Mouse (Mus musculus) testis, postnatal 10 days (tissue): ENCODE data around the gene Plxna3.

Experiments used
- DNase-seq: peaks from one replicate; pipeline ENCODE4 v3.0.0; 2021; ENCODE audit warnings: low spot score

The Plxna3 gene

DNA sequence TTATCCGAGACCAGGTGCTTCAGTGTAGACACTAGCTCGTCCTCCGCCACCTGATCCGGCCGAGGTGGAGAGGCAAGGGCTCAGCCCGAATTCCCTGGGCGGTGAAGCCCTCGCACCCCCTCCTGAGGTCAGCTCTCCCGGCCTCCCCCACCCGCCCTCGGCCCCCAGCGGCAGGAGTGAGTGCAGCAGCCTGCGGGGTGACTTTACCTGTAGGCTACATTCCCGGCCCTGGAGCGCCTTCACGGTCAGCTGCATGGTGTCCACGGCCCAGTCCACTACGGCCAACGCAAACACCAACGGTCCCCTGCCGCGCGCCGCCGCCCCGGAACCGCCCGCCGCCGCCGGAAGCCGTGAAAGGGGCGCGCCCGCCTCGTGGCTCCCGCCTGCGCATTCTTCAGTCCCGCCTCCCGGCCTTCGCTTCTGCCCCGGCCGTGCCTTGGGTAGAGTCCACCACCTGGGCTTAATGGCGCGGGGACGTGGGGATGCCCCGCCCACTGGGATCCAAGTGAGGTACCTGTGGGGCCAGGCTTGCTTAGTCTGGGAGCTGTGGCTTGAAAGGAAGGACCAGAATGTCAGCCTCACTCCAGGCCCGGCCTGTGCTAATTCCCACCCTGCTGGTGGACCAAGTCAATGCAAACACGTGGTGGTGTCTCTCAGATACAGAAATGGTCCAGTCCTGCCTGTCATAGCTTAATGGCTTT is 39.5 kb downstream of the Plxna3 start:
- DNase-seq, result peak; percentile 78

DNA sequence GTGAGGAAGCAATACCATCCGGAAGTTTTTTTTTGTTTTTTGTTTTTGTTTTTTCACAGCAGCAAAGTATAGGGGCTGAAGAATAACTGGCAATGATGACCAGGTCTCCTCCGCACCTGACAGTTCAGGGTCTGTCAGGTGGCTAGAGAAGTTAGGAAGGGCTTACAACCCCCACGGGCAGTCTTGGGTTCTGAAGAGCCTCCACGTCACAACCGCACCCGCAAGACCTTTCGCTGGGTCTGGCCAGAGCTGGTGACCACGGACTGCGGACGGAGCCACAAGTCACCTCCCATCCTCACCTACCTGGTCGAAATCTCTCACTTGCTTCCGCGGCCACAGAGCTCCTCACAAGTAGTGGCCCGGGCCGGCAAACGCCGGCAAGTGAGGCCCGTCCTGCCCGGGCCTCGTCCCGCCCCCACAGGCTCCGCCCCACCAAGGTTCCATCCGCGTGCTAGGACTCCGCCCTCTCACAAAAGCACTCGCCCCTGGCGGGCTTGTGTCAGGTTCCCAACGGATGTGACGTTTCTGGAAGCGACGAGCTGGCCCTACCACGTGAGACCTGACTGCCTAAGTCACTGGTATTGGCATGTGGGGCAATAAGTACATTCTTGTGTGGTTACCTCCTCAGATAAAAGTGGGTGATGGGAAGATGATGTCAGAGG is 44.2 kb downstream of the Plxna3 start, which contains the start of the genes Ubl4a and Slc10a3:
Gene Ubl4a, minus strand, starts transcription at position 331 of the 662 bp plus-strand sequence.
Gene Slc10a3, minus strand, starts transcription at position 462 of the 662 bp plus-strand sequence.
- peak; percentile 90 for DNase-seq

DNA sequence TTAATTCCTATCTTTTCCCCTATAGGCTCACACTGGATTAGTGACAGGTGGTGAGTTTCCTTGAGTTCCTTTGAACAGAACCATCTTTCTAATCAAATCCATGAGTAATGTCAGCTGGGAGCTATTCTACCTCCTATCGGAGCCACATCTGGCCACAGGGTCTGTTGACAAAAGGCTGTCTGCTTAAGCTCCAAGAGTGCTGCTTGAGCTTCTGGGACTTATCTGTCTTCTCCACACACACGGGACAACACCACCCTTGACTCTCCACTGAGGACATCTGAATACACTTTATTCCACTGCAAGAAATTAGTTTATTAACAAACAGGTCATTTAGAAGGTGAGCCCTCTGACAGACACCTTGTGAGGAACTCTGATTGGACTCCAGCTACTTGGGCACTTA is 55.6 kb downstream of the Plxna3 start:
- DNase-seq, result no peak

DNA sequence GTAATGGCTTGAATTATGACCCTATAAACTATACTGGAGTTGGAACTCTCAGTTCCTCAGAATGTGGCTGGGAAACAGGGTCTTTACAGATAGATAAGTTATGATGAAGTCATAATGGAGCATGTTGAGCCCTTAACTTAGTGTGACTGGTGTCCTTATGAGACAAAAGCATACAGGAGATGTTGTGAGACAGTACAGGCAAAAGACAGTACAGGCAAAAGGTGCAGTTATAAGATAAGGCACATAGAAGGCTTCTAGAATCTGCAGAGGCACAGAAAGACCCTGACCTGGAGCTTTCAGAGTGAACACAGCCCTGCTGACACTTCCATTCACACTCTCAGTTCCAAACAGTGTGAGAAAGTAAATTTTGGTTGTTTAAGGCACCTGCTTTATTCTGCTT is 59.3 kb downstream of the Plxna3 start:
- no peak for DNase-seq

DNA sequence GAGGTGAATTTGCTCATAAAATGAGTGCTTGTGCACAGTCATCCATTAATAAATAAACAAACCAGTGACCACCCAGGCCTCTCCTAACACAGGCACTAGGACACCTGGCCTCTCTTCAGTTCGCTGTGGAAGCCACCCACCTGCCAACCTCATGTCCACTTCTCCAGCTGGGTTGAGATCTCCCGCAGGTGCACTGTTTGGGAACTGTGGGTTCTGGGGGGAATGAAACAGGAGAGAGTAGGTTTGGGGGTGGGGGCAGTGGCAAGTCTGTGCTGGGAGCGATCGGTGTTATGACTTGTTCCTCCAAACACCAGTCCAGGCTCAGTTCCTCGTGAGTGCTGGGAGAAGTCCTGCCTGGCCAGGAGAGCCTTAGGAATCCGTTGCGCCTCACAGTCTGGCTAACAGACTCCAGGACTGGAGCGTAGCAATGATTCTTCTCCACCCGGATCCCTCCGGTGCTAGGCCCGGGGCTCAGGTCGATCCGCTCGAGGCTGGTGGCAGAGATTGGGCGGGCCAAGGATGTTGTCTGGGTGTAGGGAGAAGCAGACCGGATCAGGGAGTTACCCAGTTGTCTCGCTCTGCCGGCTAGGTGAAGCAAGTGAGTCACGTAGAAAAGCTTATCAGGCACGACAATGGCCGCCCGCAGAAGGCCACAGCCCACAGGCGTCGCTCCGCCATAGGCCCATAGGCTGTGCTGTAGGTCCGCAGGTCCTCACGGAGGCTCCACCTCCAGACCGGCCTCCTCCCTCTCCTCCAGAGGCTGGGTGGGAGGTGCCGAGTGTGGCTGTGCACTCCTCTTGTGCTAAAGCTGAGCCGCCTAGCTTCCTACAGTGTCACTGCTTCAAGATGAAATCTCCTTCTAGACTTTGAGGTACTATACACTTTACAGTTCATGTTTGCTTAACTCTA is 63.9 kb downstream of the Plxna3 start, which contains the start of the genes Fam3a and Ikbkg:
Gene Fam3a, minus strand, starts transcription at position 738 of the 909 bp plus-strand sequence.
Gene Ikbkg, plus strand, starts transcription at position 756 of the 909 bp plus-strand sequence.
- DNase-seq, result peak; percentile 79
